Mouse (Mus musculus): ENCODE results near the gene Notum.

The Notum gene

DNA sequence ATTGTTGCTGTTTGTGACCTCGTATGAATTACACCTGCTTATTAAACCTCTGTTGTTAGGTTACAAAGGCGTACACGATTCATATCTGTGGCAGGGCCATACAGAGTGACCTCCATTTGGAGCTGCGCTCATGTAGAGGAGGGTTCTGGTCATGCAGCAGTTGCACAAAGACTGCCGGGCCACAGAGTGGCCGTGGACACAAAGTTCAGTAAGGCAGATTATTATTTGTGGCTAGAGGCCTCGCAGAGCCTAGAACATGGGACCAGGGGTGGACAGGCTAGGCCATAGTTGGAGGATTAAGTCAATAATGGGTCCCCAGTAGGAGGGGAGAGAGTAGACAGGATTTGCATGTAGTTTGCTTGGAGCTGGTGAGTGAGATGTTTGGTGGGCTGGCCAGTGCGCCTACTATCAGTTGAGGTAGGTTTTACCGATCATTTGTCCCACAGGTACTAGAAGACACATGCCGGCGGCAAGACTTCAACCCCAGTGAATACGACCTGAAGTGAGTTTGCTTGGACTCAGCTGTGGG is 12.7 kb upstream of the Notum start:
- in situ Hi-C loops (cut with MboI, MseI): no loop called here

DNA sequence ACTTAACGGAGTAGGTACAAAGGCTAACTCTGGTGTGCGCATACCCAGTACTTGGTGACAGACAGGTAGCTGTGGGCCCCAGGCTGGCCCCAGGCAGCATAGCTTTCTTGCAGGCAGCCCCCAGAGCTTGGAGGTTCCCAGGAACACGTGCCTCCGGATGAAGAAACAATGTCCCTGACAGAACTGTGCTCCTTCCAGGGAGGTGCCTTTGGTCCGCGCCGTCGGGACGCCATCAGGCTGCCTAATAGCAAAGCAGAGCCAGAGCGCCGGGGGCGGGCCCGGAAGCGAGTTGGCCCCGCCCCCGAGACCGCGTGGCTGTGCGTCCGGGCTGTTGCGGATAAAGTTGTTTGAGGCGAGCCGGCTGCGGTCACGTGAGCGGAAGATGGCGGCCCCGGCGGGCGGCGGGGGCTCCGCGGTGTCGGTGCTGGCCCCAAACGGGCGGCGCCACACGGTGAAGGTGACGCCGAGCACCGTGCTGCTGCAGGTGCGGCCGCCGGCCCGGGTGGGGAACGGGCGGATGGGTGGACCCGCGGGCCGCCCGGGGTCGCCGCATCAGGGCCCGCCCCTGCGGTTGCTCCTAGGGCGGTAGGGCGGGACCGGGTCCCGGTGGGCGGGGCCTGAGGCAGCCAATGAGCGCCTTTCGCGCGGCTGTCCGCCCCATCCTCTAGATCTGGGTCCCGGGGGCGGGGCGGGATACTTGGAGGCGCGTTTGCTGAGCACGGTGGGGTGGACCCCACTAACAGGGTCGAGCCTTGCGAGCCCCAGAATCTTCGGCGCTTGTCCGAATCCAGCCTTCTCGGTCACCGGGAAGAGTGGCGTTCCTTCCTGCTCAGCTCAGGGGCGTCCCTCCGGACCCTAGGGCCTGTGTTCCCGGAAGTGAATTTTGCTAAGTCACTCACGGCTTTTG is 12.0 kb upstream of the Notum start, which contains the start of gene Aspscr1:
Aspscr1 (plus strand) TSS at position 287 of the 907 bp plus-strand sequence.
- in situ Hi-C loops (cut with MboI, MseI): no loop called here

DNA sequence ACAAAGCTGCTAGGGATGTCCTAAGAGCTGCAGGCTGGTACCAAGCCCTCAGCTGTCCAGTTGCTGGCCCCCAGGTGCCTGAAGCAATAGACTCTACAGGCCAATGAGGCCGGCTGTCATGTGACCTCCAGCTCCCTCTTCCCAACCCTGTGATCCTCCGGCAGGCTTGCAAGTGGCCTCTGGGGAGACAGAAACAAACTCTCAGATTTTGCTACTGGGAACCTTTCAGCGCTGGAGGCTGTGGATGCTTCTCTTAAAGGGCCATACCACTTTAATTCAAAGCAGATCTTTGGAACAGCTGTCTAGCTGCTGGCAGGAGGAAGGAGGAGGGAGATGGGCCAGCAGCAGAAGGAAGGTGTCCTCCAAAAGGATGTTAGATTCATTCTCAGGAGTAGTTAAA is 5.6 kb upstream of the Notum start:
- in situ Hi-C loops (cut with MboI, MseI): no loop called here

DNA sequence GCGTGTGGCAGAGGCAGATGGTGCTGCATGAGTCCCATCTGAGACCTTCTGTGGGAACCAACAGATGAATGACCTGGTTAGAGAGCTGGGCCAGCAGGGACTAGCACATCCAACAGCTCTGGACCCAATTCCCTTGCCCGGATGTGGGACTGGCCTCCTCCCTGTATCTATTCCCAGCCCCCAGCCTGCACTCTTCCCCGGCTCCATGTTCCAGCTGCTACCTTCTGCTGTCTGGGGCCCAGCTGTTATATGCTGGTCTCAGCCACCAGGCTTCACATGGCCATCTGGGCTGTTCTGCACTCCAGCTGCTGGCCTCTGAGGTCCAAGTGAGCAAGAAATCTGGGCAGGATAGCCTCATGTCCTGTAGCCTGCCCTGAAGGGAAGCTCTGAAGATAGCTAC is 4.4 kb upstream of the Notum start:
- in situ Hi-C loops (cut with MboI, MseI): no loop called here

DNA sequence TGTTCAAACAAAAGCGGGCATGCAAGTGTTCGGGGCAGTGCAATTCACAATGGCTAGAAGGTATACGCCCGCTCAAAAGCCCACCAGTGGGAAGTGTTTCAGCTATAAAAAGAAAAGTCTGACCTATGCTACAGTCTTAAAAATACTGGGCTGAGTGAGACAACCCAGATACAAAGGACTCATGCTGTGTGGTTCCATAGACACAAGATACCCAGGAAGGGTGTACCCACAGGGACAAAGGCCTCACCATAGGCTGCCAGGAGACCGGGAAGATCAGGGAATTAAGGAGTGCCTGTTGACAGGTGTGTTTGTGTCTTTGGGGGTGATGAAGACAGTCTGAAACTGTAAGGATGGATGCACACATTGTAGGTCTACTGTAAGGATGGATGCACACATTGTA is 2.7 kb upstream of the Notum start:
- in situ Hi-C loops (cut with MboI, MseI): no loop called here

DNA sequence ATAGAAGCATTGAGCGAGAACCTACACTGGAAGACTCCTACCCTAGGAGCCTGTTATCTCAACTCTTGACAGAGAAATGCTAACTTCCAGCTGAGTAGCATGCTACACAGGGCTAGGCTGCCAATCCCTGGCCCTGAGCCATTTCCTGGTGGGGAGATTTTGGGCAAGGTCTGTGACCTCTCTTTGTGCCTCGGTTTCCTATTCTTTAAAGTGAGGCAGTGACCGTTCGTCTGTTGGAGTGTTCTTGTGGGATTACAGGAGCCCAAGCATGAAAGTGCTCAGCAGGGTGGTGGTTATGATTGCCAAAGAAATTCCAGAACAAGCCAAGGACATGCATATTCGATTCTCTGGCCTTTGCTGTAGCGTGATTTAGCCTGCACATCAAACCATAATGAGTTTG is 1.8 kb upstream of the Notum start:
- in situ Hi-C loops (cut with MboI, MseI): no loop called here

- in situ Hi-C loops (cut with MboI, MseI): no loop called here
Observed at GRCm38 (mm10) chr11:120660301-120661075, 487 bp downstream of the Notum start.

GRCm38 (mm10) chr11:120659509-120660300 is 1.3 kb downstream of the Notum start:
- in situ Hi-C loops (cut with MboI, MseI): no loop called here

DNA sequence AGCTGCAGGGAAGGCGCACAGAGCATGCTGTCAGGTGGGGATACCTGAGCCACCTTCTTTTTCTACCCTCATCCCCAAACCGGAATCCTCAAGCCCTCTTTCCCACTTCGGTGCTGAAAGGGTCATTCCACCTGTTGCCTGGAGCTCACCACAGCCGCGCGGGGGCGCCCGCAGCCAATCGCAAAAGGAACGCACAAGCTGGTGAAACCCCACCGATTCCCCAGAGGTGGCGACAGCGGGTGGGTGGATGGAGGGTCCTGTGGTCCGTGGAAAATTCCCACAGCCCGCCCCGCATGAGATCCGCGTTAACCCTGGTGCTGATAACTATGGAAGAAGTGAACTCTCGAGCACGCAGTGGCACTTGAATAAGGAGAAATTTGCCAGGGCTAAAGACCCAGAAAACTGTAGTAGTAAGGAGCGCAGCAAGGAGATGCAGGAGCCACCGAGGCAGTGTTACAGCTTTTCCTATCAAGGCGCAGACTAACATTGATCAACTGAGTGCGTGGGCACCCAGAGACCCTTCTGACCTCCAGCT is 2.0 kb downstream of the Notum start:
- in situ Hi-C loops (cut with MboI, MseI): no loop called here

- in situ Hi-C loops (cut with MboI, MseI): no loop called here
Observed at GRCm38 (mm10) chr11:120657301-120657700, 3.7 kb downstream of the Notum start.

- in situ Hi-C loops (cut with MboI, MseI): no loop called here
Observed at GRCm38 (mm10) chr11:120654741-120655140, 6.2 kb downstream of the Notum start.

- in situ Hi-C loops (cut with MboI, MseI): no loop called here
Observed at GRCm38 (mm10) chr11:120651872-120652271, 9.1 kb downstream of the Notum start.

DNA sequence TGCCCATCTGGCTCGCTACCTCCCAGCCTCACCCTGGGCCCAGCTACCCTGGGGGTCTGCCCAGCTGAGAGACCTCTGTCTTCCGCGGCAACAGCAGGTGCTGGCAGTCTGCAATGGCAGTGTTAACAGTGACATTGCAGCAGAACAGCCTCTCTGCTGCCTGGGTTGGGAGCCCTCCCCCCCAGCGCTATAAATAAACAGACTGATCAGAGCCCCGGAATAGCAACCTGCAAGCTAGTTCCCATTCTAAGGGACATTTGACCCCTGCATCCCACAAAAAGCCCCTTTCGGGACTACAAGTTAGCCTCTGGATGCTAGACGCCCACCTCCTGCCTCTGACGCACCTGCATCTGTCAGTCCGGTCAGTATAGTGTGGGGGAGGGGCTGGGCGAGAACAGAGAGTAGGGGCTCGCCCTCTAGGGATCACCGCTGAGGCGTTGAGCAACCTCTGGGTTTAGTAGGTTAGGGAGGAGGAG is 12.9 kb downstream of the Notum start, which contains the start of gene Myadml2:
Myadml2 (minus strand) TSS at position 158 of the 476 bp plus-strand sequence.
- in situ Hi-C loops (cut with MboI, MseI): no loop called here

GRCm38 (mm10) chr11:120647047-120647830 is 13.7 kb downstream of the Notum start:
- in situ Hi-C loops (cut with MboI, MseI): no loop called here

- in situ Hi-C loops (cut with MboI, MseI): no loop called here
Observed at GRCm38 (mm10) chr11:120643601-120643987, 17.4 kb downstream of the Notum start, which contains the start of gene Pycr1. Pycr1 (minus strand) TSS chr11:120643769.

DNA sequence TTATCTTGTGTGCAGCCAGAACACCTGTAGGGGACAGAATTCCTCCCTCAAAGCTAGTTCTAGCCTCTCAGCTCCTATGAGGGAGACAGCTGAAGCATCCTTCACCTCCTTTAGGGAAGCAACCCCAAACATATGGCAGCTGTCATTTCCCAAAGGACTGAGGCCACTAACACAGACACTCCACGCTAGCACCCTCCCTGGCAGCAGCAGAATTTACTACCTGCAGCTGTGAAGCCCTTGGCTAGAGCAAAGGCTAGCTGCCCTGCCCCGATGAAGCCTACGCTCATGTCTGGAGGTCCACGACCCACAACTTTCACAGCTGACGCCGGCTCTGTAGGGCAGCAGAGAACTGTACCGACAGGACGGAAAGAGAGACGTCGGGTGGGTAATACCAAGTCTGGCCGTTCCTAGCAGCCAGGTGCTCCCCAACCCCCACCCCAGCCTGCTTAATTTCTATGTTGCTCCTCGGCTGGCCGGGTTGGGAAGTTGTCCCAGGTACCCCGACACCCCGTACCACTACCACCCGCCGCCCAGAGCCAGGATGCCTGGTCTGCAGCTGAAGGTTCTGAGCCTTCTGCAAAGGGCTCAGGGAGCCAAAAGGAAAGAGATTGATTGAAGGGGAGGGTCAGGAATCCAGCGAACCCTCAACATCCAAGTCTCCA is 17.9 kb downstream of the Notum start:
- in situ Hi-C loops (cut with MboI, MseI): no loop called here

GRCm38 (mm10) chr11:120641869-120642268 is 19.1 kb downstream of the Notum start:
- in situ Hi-C loops (cut with MboI, MseI): no loop called here

DNA sequence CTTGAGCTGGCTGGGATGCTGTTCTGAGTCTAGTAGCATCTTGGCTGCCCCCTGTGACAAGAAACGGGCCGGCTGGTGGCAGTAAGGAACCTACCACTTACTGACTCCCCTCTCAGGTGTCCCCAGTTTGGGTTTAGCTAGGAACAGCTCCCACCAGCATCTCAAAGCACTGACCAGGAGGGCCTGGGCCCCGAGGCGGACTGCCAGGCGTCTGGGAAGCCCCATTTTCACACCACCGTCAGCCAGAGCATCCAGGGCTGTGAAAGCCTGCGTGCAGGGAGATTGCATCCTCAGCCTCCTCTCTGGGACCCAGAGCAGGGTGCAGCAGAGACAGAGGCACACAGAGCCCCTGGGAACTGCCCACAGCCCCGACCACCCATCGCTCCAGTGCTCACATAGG is 19.7 kb downstream of the Notum start:
- in situ Hi-C loops (cut with MboI, MseI): no loop called here

DNA sequence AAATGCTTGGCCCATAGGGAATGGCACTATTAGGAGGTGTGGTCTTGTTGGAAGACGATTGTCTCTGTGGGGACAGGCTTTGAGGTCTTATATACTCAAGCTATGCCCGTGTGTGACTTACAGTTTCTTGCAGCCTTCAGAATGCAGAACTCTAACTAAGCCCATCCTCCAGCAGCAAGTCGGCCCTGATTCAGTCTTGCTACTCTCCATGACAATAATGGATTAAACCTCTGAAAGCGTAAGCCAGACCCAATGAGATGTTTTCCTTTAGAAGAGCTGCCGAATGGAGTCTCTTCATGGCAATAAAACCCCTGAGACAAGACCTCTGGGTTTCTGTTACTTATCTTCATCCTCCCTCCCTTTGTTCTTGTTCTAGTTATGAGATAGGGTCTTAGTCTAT is 26.2 kb downstream of the Notum start:
- in situ Hi-C loops (cut with MboI, MseI): no loop called here

All from T-helper 1 cell (primary cell).